Mouse (Mus musculus) kidney, adult 9 months (tissue): ENCODE measurements around the gene Eefsec.
A peak's percentile ranks its signal among the peaks of the same experiment; 100 is the strongest.

Experiments
- DNase-seq: peaks from one replicate; pipeline ENCODE4 v3.0.0; 2022

The Eefsec gene

GRCm38 (mm10) chr6:88340761-88341160 lies 105.6 kb downstream of the Eefsec start:
- no peak for DNase-seq

GRCm38 (mm10) chr6:88329336-88329735 lies 117.0 kb downstream of the Eefsec start:
- no peak for DNase-seq

GRCm38 (mm10) chr6:88321879-88322278 lies 124.5 kb downstream of the Eefsec start:
- DNase-seq: peak; percentile 94

- DNase-seq: peak; percentile 17
These were observed 125.1 kb downstream of the Eefsec start for GRCm38 (mm10) chr6:88321253-88321652.

- DNase-seq: no peak
These were observed 126.6 kb downstream of the Eefsec start for GRCm38 (mm10) chr6:88319735-88320134.

- DNase-seq: no peak
These were observed 131.0 kb downstream of the Eefsec start for GRCm38 (mm10) chr6:88315295-88315694.

GRCm38 (mm10) chr6:88313937-88314336 lies 132.4 kb downstream of the Eefsec start:
- DNase-seq: no peak

GRCm38 (mm10) chr6:88311593-88311992 lies 134.7 kb downstream of the Eefsec start:
- DNase-seq: no peak

GRCm38 (mm10) chr6:88306100-88306746 lies 140.1 kb downstream of the Eefsec start:
- DNase-seq: peak; percentile 7

GRCm38 (mm10) chr6:88301234-88301633 lies 145.1 kb downstream of the Eefsec start:
- no peak for DNase-seq

- DNase-seq: no peak
These were observed 146.8 kb downstream of the Eefsec start for GRCm38 (mm10) chr6:88299491-88299890.

- DNase-seq: no peak
These were observed 153.9 kb downstream of the Eefsec start for GRCm38 (mm10) chr6:88292274-88292909.

GRCm38 (mm10) chr6:88290129-88290766 lies 156.1 kb downstream of the Eefsec start:
- no peak for DNase-seq

- no peak for DNase-seq
These were observed 168.2 kb downstream of the Eefsec start for GRCm38 (mm10) chr6:88278141-88278540.

- no peak for DNase-seq
These were observed 169.1 kb downstream of the Eefsec start for GRCm38 (mm10) chr6:88277242-88277641.

GRCm38 (mm10) chr6:88276221-88276620 lies 170.1 kb downstream of the Eefsec start:
- no peak for DNase-seq

GRCm38 (mm10) chr6:88274623-88275022 lies 171.7 kb downstream of the Eefsec start:
- no peak for DNase-seq

- no peak for DNase-seq
These were observed 178.4 kb downstream of the Eefsec start for GRCm38 (mm10) chr6:88267970-88268369.

- no peak for DNase-seq
These were observed 179.3 kb downstream of the Eefsec start for GRCm38 (mm10) chr6:88267068-88267467.

GRCm38 (mm10) chr6:88266055-88266454 lies 180.3 kb downstream of the Eefsec start:
- no peak for DNase-seq

- no peak for DNase-seq
These were observed 181.0 kb downstream of the Eefsec start for GRCm38 (mm10) chr6:88265355-88265754.

- DNase-seq: no peak
These were observed 184.2 kb downstream of the Eefsec start for GRCm38 (mm10) chr6:88262160-88262559.

GRCm38 (mm10) chr6:88260645-88261044 lies 185.7 kb downstream of the Eefsec start:
- no peak for DNase-seq

GRCm38 (mm10) chr6:88259621-88260020 lies 186.7 kb downstream of the Eefsec start:
- DNase-seq: no peak
